In genomic region chr7:134523897-134524296, GRCm38 (mm10) we compare ENCODE assay signal across 31 mouse cellular contexts.
DNase-seq lines count a peak whose midpoint lies in the region; ATAC-seq lines count a peak whose summit lies in the region.
"Had no signal": no experiment of that assay in that cellular context is flagged by ENCODE, and none has a peak within 500 bp of the region (broad histone marks: within the 10 kb centered on the region; RNA-seq: fewer than 3 reads in every experiment).

No protein-coding gene starts in this region.

- no peaks in the 10 kb centered on the region for H3K4me1 ChIP-seq in midbrain, embryonic 14.5 days (ENCODE audit: control insufficient read depth, insufficient read depth, low read length)
- H3K4me1 ChIP-seq in midbrain, embryonic 13.5 days (replicated peaks), result no peaks in the 10 kb centered on the region
- peaks cover 28% of the 10 kb centered on the region for H3K4me1 ChIP-seq in liver, embryonic 15.5 days (replicated peaks)
- H3K4me1 ChIP-seq in embryonic facial prominence, embryonic 10.5 days, result no peaks in the 10 kb centered on the region
- H3K4me1 ChIP-seq in kidney, embryonic 14.5 days (ENCODE audit: control insufficient read depth, insufficient read depth, low read length), result no peaks in the 10 kb centered on the region
- H3K4me1 ChIP-seq: forebrain, embryonic 13.5 days; hindbrain, embryonic 15.5 days; kidney, embryonic 15.5 days; limb, embryonic 12.5 days; midbrain, embryonic 15.5 days; neural tube, embryonic 15.5 days had no signal

- no peak for ATAC-seq in midbrain, embryonic 14.5 days (ENCODE audit: low FRiP score, low TSS enrichment)
- ATAC-seq in midbrain, embryonic 13.5 days, result no peak
- ATAC-seq in liver, embryonic 15.5 days (ENCODE audit: insufficient read depth), result peak; percentile 69
- ATAC-seq in kidney, embryonic 14.5 days (ENCODE audit: low FRiP score, low TSS enrichment), result no peak
- ATAC-seq: forebrain, embryonic 13.5 days; inflammation-experienced regulatory T-cells, adult 6 months; midbrain, embryonic 15.5 days had no signal

- peak; percentile 55 for DNase-seq in midbrain, embryonic 14.5 days
- DNase-seq in liver, result peak; percentile 11
- no peak for DNase-seq in embryonic facial prominence, embryonic 10.5 days (ENCODE audit: low spot score)
- no peak for DNase-seq in testis, postnatal 10 days (ENCODE audit: low spot score)
- no peak for DNase-seq in urinary bladder, postnatal 10 days (ENCODE audit: low spot score)
- DNase-seq: adrenal gland, postnatal 25 days; cerebellum, adult 11 months; cerebellum, adult 9-10 months; cerebellum, postnatal 36 days; gastrocnemius, postnatal 36 days; heart, adult 18-20 months; heart, postnatal 4 days; kidney, adult 11 months; kidney, postnatal 25 days; lung, adult 18-20 months; retina, postnatal 1 day; right cerebral cortex, postnatal 14 days; thymus, postnatal 14 days had no signal

- H3K36me3 ChIP-seq in midbrain, embryonic 14.5 days (ENCODE audit: control insufficient read depth, insufficient read depth, low read length), result no peaks in the 10 kb centered on the region
- no peaks in the 10 kb centered on the region for H3K36me3 ChIP-seq in midbrain, embryonic 13.5 days
- no peaks in the 10 kb centered on the region for H3K36me3 ChIP-seq in liver, embryonic 15.5 days (replicated peaks)
- no peaks in the 10 kb centered on the region for H3K36me3 ChIP-seq in embryonic facial prominence, embryonic 10.5 days (replicated peaks)
- H3K36me3 ChIP-seq in kidney, embryonic 14.5 days (ENCODE audit: control insufficient read depth, insufficient read depth, low read length), result no peaks in the 10 kb centered on the region
- H3K36me3 ChIP-seq: hindbrain, embryonic 15.5 days; kidney, embryonic 15.5 days; limb, embryonic 12.5 days; midbrain, embryonic 15.5 days; neural tube, embryonic 15.5 days had no signal

- no peaks in the 10 kb centered on the region for H3K27me3 ChIP-seq in midbrain, embryonic 14.5 days (ENCODE audit: control insufficient read depth, insufficient read depth, low read length)
- no peaks in the 10 kb centered on the region for H3K27me3 ChIP-seq in midbrain, embryonic 13.5 days
- no peaks in the 10 kb centered on the region for H3K27me3 ChIP-seq in liver, embryonic 15.5 days
- H3K27me3 ChIP-seq in embryonic facial prominence, embryonic 10.5 days (replicated peaks; ENCODE audit: low read depth, poor library complexity, severe bottlenecking), result no peaks in the 10 kb centered on the region
- no peaks in the 10 kb centered on the region for H3K27me3 ChIP-seq in kidney, embryonic 14.5 days (ENCODE audit: control insufficient read depth, insufficient read depth, low read length)
- H3K27me3 ChIP-seq: forebrain, embryonic 13.5 days; hindbrain, embryonic 15.5 days; kidney, embryonic 15.5 days; limb, embryonic 12.5 days; megakaryocyte, embryonic 14.5 days; midbrain, embryonic 15.5 days; neural tube, embryonic 15.5 days had no signal

- H3K4me2 ChIP-seq in midbrain, embryonic 14.5 days (ENCODE audit: low read length), result no peak overlapping the region
- no peak overlapping the region for H3K4me2 ChIP-seq in midbrain, embryonic 13.5 days (replicated peaks)
- H3K4me2 ChIP-seq in liver, embryonic 15.5 days, result peak overlapping the region; percentile 20; the same call in 1 of the 2 replicates
- H3K4me2 ChIP-seq in kidney, embryonic 14.5 days (replicated peaks; ENCODE audit: low read depth, low read length), result no peak overlapping the region
- H3K4me2 ChIP-seq: forebrain, embryonic 13.5 days; heart, embryonic 11.5 days; hindbrain, embryonic 15.5 days; kidney, embryonic 15.5 days; limb, embryonic 12.5 days; midbrain, embryonic 15.5 days; neural tube, embryonic 15.5 days had no signal

- H3K27ac ChIP-seq in midbrain, embryonic 14.5 days (replicated peaks; ENCODE audit: low read depth, low read length), result no peak overlapping the region
- H3K27ac ChIP-seq in midbrain, embryonic 13.5 days, result no peak overlapping the region
- H3K27ac ChIP-seq in liver, embryonic 15.5 days (replicated peaks), result peak overlapping the region; percentile 74
- H3K27ac ChIP-seq in embryonic facial prominence, embryonic 10.5 days (replicated peaks), result no peak overlapping the region
- no peak overlapping the region for H3K27ac ChIP-seq in kidney, embryonic 14.5 days (ENCODE audit: low read depth, low read length)
- H3K27ac ChIP-seq: forebrain, embryonic 13.5 days; hindbrain, embryonic 15.5 days; kidney, embryonic 15.5 days; left cerebral cortex, adult 2 months; limb, embryonic 12.5 days; midbrain, embryonic 15.5 days; neural tube, embryonic 15.5 days had no signal

- WGBS in midbrain, embryonic 14.5 days, result 69% methylated on average over 8 of the region's 8 CpGs
- WGBS in midbrain, embryonic 13.5 days, result 79% methylated on average over 8 of the region's 8 CpGs
- WGBS in liver, embryonic 15.5 days (ENCODE audit: insufficient replicate concordance), result 30% methylated on average over 8 of the region's 8 CpGs
- WGBS in embryonic facial prominence, embryonic 10.5 days, result 85% methylated on average over 8 of the region's 8 CpGs
- WGBS in kidney, embryonic 14.5 days, result 79% methylated on average over 8 of the region's 8 CpGs

- no peak overlapping the region for H3K4me3 ChIP-seq in midbrain, embryonic 14.5 days (replicated peaks; ENCODE audit: low read depth, low read length)
- no peak overlapping the region for H3K4me3 ChIP-seq in midbrain, embryonic 13.5 days (replicated peaks)
- no peak overlapping the region for H3K4me3 ChIP-seq in liver, embryonic 15.5 days (replicated peaks)
- H3K4me3 ChIP-seq in embryonic facial prominence, embryonic 10.5 days, result no peak overlapping the region
- no peak overlapping the region for H3K4me3 ChIP-seq in kidney, embryonic 14.5 days (ENCODE audit: low read length)
- H3K4me3 ChIP-seq: forebrain, embryonic 13.5 days; hindbrain, embryonic 15.5 days; kidney, embryonic 15.5 days; left cerebral cortex, adult 2 months; limb, embryonic 12.5 days; midbrain, embryonic 15.5 days; neural tube, embryonic 15.5 days had no signal

- H3K9ac ChIP-seq in midbrain, embryonic 14.5 days (replicated peaks; ENCODE audit: low read length), result no peak overlapping the region
- no peak overlapping the region for H3K9ac ChIP-seq in midbrain, embryonic 13.5 days (replicated peaks)
- H3K9ac ChIP-seq in liver, embryonic 15.5 days, result no peak overlapping the region
- no peak overlapping the region for H3K9ac ChIP-seq in kidney, embryonic 14.5 days (ENCODE audit: low read depth, low read length)
- H3K9ac ChIP-seq: forebrain, embryonic 13.5 days; hindbrain, embryonic 15.5 days; kidney, embryonic 15.5 days; limb, embryonic 12.5 days; midbrain, embryonic 15.5 days; neural tube, embryonic 15.5 days had no signal

- H3K9me3 ChIP-seq in midbrain, embryonic 14.5 days (ENCODE audit: control insufficient read depth, low read length), result no peaks in the 10 kb centered on the region
- no peaks in the 10 kb centered on the region for H3K9me3 ChIP-seq in midbrain, embryonic 13.5 days
- H3K9me3 ChIP-seq in liver, embryonic 15.5 days (replicated peaks), result no peaks in the 10 kb centered on the region
- H3K9me3 ChIP-seq in embryonic facial prominence, embryonic 10.5 days, result no peaks in the 10 kb centered on the region
- H3K9me3 ChIP-seq in kidney, embryonic 14.5 days (ENCODE audit: control insufficient read depth, low read length), result no peaks in the 10 kb centered on the region
- H3K9me3 ChIP-seq: forebrain, embryonic 13.5 days; hindbrain, embryonic 15.5 days; kidney, embryonic 15.5 days; limb, embryonic 12.5 days; megakaryocyte, embryonic 14.5 days; midbrain, embryonic 15.5 days; neural tube, embryonic 15.5 days had no signal

Comparison
In these comparisons a context has a peak if more than half of its experiments do, and no peak if none do; other contexts are left out.
1. DNase-seq: peak in midbrain, embryonic 14.5 days (single experiment) and liver (single experiment); none in embryonic facial prominence, embryonic 10.5 days (single experiment), testis, postnatal 10 days (single experiment) and urinary bladder, postnatal 10 days (single experiment).